Comparison of ENCODE assay signal across 18 mouse cellular contexts in the genomic region with DNA sequence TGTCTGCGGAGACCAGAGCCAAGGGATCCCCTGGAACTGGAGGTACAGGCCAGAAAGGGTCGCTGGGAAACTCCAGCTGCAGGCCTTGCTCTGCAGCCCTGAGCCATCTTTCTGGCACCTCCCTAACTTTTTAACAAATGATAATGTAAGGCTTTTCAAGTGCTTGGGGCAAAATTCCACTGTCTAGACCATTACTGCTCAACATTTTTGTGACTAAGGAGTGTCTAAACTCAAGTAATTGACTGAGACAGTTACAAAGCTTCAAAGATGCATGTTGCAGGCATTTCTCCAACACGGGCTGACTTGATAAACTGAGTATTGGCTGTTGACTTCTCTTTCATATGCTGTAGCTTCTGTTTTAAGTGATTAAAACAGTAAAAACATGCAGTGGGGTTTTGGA. TPM values are rescaled to one million over a fixed set of nuclear protein-coding genes. Genes with fewer than 3 reads are reported as not detected.
DNase-seq lines count a peak whose midpoint lies in the region.
"Had no signal": no experiment of that assay in that cellular context is flagged by ENCODE, and none has a peak within 500 bp of the region (broad histone marks: within the 10 kb centered on the region; RNA-seq: fewer than 3 reads in every experiment).

No protein-coding gene starts in this region.

- DNase-seq in kidney, postnatal 10 days = peak; percentile 4
- DNase-seq in kidney, postnatal 36 days = no peak
- DNase-seq in Muller cell, postnatal 12 days (ENCODE audit: inconsistent ontology term) = peak; percentile 62
- peak; percentile 49 for DNase-seq in ZHBTc4 (ENCODE audit: low read depth, low spot score)
- no peak for DNase-seq in ovary, postnatal 10 days (ENCODE audit: low spot score)
- no peak for DNase-seq in gastrocnemius, adult 18-20 months (ENCODE audit: low spot score)
- DNase-seq: adrenal gland, adult 8-10 months; adrenal gland, postnatal 25 days; cerebellum, adult 11-12 months; cerebellum, adult 8-10 months; cerebellum, postnatal 10 days; cerebellum, postnatal 36 days; embryo, embryonic 11 days; gastrocnemius, adult 2 months; gastrocnemius, postnatal 14 days; heart, adult 2 months; kidney, adult 11 months had no signal

RNA-seq across cellular contexts. Expression of a gene that starts 18.4 kb away (rescaled TPM):
- total RNA-seq in gastrocnemius, adult 18-20 months (2021) = 1 to 10 TPM; 1.0 to 1.6 TPM
- total RNA-seq: hematopoietic stem cell, adult 5-6 weeks had no signal

Comparison
In these comparisons a context has a peak if more than half of its experiments do, and no peak if none do; other contexts are left out.
1. DNase-seq: peak in kidney, postnatal 10 days (single experiment), Muller cell, postnatal 12 days (single experiment) and ZHBTc4 (single experiment); none in kidney, postnatal 36 days (0 of 2), ovary, postnatal 10 days (single experiment) and gastrocnemius, adult 18-20 months (single experiment).